Mouse (Mus musculus) gastrocnemius, postnatal 4 days (tissue): ENCODE measurements around the gene Shmt1. TPM values are rescaled to one million over a fixed set of nuclear protein-coding genes. Genes with fewer than 3 reads are reported as not detected.
"Not testable (repeated sequence)": the region's sequence is repeated elsewhere in the genome, so short reads cannot be mapped to it uniquely, and the experiment has no call there.

ENCODE experiments used
- DNase-seq, 2 experiments: peaks; one replicate each; pipeline ENCODE4 v3.0.0; 2021 to 2022; ENCODE audit warnings: low spot score in 2 of 2, mixed read lengths in 2 of 2
- long read RNA-seq, 2 experiments: library from polyadenylated mRNA; stranded (forward); transcript quantifications; one replicate each; pipeline ENCODE4 v2.0.0; 2021
- total RNA-seq, 2 experiments: library from RNA; stranded (reverse); gene quantifications; 2 replicates each; pipeline ENCODE4 v1.2.3; 2021

Shmt1 gene
- total RNA-seq: 10 to 100 TPM; 29.0 to 34.1 TPM
- long read RNA-seq, experiment 1, transcript Shmt1-201 (12 exons, 2,858 nt): major isoform, 41 of 44 reads
- long read RNA-seq, experiment 1, partial matches to known transcripts: 2 of 44 reads
- long read RNA-seq, experiment 1, other reads (novel, unspliced or antisense): 0 of 44 reads
- long read RNA-seq, experiment 2, transcript Shmt1-201 (12 exons, 2,858 nt): major isoform, 42 of 45 reads
- long read RNA-seq, experiment 2, partial matches to known transcripts: 1 of 45 reads
- long read RNA-seq, experiment 2, other reads (novel, unspliced or antisense): 2 of 45 reads

DNA sequence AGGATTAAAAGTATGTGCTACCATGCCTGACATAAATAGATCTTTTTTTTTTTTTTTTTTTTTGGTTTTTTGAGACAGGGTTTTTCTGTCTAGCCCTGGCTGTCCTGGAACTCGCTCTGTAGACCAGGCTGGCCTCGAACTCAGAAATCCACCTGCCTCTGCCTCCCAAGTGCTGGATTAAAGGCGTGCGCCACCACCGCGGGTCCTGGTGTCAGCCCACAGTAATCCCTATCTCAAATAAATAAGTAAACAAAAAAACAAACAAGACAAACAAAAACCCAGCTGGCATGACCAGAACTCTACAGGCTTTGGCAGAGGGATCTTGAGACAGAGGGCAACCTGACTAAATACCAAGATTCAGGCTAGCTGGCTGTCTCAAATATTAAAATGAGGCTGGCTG is at the start of gene Shmt1:
Gene Shmt1 (minus strand): TSS at position 101 of the 400 bp plus-strand sequence.
- DNase-seq: not testable (repeated sequence)

DNA sequence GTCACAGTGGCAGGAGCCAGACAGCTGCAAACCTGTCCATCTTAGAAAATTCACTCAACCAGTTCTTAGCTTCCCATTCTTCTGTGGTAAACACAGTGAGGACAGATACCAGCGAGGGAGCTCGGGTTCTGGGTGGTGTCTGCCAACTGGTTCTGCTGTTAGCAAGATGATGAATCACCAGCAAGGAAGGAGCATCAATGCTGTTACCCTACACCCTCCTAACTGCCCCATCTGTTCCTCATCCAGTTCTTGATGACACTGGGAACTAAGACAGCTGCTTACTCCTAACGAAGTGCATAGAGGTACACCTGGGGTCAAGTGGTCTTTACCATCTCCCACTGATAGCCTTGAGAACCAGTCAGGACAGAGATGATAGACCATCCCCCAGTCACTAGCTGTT is 45.1 kb upstream of the Shmt1 start:
- DNase-seq: no peak

DNA sequence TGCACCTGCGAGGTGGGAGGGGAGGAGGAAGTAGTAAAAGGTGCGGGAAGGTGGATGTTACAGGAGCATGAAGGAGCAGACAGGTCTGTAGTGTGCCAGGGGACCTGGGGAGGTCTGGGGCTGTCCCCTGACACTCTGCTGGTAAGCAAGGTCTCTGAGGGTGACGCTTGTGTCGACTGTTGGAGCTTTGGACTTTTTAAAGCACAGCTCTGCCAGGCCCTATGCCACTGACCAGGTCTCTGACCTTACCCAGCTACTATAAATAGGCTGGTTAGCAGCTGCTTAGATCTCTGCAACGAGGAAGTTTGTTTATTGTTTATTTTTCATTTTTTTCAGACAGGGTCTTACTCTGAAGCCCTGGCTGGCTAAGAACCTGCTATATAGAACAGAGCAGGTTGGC is 33.9 kb upstream of the Shmt1 start:
- no peak for DNase-seq

DNA sequence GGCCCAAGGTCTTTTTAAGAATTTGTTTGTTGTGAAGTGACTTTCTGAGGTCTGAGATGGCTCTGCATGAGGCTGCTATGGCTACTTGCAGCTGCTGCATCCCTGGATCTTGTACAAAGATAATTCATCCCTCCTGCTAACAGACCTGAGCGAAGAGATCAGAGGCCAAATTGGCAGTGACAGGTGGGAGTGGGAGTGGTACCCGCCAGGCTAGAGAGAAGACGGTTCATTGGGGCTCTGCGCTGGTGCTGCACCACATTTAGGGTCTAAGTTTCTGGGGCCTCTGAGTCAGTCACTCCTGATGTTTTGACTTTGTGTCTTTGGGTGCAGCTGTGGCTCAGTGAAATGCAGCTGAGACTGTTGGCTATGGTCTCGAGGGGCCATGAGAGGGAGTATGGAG is 31.9 kb upstream of the Shmt1 start:
- DNase-seq: no peak

DNA sequence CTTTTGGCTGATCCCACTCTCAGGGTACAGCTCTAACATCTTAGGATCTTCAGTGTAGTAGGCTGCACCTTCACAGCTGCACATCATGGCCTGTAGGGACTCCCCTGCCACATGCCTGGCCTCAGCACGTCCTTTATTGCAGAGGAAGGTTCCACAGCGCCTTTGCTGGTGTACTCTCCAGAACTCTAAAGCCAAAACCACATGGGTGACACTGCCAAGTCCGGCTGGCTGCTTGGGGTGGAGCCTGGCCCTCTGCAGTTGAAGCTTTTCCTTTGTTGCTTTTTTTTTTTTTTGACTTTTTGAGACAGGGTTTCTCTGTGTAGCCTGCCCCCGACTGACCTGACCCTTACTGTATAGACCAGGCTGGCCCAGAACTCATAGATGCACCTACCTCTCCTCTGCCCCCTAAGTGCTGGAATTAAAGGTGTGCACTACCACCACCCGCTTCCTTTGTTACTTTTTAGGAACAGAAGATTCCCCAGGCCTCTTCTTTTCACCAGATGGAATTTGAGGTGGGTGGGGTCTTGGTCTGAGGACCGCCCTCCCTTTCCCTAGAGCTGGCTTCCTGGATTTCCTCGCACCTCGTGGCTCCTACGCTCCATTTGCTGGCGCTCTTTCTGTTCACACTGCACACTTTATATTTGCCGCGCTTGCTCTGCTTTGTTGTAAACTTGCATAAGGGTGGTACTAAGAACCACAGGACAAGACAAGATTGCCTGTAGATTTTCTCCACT is 30.1 kb upstream of the Shmt1 start:
- no peak for DNase-seq

DNA sequence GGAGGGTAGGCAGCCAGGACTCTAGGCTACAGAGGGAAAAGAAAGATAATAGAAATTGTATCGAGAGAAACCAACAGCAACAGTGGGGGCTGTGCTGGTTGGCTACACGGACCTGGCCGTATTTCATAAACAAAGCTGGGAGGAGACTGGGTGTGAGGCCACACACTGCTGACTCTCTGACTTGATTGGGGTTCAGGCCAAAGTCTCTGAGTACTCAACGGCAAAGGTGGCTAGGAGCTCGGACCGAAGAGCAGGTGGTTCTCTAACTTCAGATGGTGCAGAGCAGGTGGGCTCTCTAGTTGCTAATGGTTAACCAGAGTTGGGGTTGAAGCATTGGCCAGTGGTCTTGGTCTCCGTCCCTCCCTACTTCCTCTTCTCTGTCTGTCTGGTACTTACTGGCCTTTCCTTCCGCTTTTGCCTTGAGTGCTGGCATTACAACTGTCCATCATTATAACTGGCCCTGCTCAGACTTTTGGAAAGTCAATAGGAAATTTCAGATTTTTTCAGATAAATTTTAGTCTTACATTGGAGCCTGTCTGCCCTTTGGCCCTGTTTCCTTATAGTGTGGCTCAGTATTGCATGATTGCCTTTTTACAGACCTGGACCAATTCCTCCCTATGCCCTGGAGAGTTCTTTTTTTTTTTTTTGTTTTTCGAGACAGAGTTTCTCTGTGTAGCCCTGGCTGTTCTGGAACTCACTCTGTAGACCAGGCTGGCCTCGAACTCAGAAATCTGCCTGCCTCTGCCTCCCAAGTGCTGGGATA is 26.3 kb upstream of the Shmt1 start:
- no peak for DNase-seq

DNA sequence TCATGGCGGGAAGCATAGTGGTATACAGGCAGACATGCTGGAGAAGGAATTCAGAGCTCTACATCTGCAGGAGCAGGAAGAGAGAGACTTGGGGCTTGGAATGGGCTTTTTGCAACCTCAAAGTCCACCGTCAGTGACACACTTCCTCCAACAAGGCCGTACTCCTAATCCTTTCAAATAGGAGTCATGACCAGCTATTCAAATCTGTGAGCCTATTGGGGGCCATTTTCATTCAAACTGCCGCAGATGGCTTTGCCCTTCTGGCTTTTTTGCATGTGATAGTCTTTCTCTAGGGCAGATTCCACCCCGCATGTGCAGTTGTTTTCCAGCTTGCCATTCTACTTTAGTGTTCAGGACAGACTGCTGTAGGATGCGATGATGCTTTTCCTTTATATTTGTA is 25.4 kb upstream of the Shmt1 start:
- DNase-seq: no peak

DNA sequence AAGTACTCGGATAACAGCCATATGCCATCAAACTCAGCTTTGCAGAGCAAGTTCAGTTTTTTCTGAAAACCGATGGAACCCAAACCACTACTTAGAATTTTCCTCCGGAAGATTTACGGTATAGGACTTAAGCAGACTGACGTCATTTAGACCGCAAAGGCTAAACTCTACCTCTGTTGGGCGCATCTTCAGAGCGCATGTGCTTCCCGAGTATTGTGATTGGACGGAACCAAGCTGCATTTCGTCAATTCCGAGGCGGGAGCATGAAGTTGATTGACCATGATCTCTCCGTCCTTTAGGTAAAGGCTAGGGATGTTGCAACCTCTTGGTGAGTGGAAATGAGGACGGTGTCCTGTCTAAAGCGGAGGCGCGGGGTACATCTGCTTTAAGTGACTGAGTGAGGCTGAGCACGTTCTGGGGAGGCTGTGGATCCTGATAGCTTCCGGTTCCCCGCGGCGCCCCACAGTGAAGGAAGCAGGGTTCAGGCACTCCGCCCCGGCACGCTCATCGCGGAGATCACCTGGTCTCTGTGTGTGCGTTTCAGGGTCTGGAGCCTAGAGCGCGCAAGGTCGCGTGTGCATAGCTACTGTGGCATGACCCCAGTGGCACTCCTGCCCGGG is 19.0 kb upstream of the Shmt1 start, which contains the start of gene Dhrs7b:
Gene Dhrs7b (plus strand): TSS at position 199 of the 620 bp plus-strand sequence.
- DNase-seq: peak; percentile 42 to 74

DNA sequence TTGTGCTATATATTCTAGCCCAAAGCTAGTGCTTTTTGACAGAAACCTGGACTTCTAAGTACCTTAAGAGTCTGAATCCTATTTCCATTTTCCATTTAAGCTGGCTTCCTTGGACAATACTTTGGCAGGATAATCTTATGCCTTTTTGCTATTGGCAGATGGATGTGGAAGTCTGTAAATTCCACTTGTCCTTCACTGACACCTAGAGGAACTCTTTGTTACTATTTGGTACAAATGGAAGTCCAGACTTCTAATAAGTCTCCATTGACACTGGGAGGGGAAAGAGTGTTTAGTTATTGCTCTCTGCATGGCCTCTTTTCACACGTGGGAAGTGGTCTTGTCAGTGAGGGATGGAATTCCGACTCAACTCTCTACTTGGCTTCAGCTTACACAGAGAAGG is 17.4 kb upstream of the Shmt1 start:
- no peak for DNase-seq

DNA sequence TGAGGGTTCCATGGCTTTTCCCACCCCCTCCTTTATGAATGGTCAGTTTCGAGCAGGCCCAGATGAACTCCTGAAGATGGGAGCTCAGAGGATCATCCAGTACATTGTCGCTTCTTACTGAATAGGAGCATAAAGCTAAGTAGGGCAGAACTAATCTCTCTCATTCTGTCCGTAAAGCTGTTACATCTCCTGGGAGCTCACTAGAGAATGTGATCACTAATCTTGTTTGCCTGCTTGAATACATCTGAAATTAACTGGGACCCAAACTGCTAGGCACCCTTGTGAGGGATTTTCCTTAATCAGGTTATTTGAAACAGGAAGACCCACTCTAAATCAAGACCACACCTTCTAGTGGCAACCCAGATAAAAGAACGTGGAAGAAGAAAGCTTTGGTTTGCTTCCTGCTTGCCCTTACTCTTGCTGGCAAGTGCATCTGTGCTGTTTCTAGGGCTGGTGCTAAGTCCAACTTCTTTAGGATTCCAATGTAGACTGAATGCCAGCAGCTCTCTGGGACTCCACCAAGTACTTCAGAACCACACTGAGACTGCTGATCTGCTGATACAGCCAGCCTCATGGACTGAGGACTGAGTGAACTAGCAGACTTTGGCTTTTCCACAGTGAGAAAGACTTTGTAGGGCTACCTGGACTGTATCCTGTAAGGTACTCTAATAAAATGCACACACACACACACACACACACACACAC is 15.9 kb upstream of the Shmt1 start:
- DNase-seq: no peak

DNA sequence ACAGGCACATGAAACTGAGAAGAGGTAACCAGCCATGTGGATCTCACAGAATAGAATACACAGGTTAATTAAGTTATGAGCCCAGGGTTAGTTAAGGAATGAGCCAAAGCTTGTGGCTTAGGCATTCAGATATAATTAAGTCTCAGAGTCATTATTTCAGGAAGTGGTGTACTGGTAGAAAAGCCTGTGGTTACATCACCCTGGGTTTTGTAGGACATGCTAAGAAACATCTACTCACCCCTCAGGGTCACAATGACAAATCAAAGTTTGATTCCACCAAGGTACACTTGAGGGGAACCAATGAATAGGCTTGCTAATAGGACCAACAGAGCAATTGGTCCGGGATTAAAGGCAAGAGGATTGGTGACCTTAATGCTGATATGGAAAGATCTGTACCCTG is 15.2 kb upstream of the Shmt1 start:
- no peak for DNase-seq

DNA sequence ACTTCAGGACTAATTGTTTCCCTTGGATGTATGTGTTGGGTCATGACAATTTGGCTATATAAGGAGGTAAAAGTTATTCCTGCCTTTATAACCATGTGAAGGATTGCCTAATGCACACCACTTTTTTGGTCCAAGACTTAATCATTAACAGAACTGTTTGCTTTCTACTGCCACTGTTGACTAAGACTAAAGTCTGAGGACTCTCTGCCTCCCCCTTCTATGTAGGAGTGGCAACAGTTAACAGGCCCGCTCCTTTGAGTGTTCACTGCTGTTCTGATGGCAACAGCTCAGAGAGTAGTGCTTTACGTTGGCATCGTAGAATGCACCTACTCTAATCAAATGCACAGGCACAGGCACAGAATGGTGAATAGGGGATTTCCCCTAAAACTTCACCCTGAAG is 13.7 kb upstream of the Shmt1 start:
- no peak for DNase-seq

DNA sequence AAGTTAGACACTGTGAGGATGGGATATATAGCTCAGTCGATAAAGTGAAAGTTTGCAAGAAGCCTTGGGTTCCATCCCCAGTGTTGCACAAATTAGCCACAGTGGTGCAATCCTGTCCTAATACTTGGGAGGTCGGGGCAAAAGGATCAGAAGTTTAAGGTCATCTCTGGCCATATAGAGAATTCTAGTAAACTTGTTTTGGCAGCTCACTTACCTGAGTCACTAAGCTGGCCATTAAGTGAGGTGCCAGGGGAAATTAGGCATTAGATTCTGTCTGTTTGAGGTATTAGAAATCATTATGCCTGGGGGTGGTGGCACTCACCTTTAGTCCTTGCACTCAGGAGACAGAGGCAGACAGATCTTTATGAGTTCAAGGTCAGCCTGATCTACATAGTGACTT is 12.3 kb upstream of the Shmt1 start:
- DNase-seq: no peak

DNA sequence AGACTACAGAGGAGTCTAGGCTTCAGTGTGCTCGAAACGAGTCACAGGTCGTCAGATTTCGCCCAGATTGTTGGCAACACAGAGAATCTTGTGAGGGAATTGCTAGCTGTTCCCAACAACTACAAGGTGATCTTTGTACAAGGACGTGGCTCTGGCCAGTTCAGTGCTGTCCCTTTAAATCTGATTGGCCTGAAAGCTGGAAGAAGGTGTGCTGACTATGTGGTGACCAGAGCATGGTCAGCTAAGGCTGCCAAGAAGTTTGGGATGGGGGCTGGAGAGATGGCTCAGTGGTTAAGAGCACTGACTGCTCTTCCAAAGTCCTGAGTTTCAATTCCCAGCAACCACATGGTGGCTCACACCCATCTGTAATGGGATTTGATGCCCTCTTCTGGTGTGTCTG is 4.9 kb upstream of the Shmt1 start:
- DNase-seq: no peak

DNA sequence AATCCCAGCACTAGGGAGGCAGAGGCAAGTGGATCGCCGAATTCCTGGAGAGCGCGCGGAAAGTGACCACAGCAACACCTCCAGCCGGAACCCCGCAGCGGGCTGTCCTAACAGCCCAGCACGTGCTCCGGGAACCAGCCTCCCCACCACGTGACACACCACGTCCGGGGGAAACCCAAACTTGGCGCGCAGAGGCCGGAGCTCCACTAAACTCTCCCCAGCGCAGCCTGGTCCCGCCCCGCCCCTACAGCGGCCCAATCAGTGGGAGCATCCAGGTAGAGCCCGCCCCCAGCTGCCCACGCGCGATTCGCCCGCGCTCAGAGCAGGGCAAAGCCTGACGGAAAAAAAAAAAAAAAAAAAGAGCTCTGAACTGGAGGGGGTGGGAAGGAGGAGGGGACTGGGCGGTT is 461 bp downstream of the Shmt1 start:
- DNase-seq: peak; percentile 87 to 94

DNA sequence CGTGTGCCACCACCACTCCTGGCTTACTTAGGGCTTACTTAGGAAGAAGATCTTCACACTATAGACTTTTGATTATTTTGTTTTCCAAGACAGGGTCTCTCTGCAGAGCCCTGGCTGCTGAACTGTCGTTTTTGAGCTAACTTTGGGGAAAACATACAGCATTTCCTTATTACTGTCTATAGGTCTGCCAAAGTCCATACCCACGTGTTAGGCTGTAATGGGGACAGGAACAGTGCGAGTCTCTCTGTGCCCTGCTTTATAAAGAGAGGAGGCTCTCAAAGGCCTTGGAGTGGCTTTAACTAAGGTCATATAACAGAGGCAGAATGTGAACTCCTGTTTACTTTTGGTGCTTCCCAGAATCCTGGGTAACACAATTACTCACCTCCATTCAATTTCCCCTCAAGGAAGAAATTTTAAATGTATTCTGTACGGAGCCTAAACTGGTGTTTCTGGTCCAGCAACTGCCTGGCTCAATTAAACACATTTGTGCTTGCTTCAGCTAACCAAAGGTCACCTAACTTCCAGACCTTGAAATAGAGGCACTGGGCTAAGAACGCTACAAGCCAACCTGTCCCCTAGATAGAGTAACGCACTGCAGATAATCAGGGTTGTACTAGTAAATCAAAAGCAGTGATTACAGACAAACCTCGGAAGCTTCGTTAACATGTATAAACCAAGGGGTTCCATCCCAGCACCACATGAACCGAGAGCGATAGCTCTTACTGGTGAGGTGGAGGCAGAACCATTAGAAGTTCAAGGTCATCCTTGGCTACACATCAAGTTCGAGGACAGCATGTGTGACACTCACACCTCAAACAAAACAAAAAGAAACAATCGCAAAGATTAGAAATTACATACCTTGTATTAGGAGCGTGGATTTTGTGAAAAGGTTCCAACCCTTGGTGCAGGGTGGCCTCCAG is 1.2 kb downstream of the Shmt1 start:
- no peak for DNase-seq

DNA sequence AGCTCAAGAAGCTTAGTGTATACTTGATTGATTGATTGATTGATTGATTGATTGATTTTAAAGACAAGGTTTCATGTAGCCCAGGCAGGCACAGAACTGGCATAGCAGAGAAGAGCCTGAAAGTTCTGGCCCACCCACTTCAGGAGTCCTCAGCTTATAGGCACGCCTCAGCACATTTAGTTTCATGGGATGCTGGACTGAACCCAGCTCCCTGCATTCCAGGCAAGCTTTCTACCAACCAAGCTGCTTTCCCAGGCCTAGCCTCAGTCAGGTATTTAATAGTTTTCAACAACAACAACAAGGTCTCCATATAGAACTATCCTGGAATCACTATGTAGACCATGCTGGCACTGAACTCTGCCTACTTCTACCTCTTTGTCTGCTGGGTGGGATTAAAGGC is 2.0 kb downstream of the Shmt1 start:
- DNase-seq: no peak

DNA sequence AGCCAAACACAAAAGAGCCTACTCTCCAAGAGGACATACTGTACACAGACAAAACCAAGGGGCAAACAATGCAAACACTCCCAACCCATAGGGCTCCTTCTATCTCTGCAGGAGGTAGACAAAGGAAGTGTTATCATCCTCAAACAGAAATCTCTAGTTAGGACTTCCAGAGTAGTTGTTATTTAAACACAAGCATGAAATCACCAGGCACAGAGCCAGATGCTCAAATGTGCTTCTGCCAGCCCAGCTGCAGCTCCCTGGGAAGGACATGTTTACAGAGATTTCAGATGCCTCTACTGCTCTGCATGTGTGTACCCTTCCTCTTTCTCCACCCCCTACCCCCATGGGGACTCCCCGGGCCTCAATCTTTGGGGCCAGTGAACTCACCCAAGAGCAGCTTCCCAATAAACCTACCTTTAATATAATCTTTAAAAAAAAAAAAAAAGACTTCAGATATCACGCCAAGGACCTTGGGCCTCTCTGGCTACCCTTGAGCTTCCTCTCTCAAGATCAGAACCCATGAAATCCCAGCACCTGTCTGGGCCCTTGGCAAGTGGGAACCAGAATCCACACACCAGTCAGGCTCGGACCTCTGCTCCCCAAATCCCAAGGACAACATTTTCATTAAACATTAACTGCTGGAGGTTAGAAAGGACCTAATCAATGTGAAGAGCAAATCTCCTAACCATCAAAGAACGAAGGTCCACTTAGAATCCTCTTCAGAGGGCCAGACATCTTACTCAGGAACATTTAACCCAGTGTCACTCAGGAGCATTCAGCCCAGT is 3.0 kb downstream of the Shmt1 start:
- peak in 1 of 2 experiments; percentile 67 for DNase-seq

DNA sequence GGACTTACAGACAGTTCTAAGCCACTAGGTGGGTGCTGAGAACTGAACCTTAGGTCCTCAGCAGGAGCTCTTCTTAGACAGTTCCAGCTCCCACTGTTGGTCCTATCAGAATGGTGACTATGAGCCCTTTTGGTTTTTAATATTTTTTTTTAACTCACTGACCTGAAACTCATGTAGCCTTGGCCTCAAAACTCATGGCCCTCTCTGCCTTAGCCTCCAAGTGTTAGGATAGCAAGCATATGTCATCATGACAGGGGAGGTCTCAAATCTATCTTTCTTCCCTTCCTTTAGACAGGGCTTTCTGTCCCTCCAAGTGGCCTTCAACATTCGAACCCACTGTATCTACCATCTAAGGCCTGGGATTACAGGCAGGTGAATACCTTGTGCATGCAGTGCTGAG is 10.6 kb downstream of the Shmt1 start:
- no peak for DNase-seq
